Mouse (Mus musculus) effector memory CD4-positive, alpha-beta T cell, adult 5 months (primary cell): ENCODE data around the gene Plekhg4. TPM values are rescaled to one million over a fixed set of nuclear protein-coding genes. Genes with fewer than 3 reads are reported as not detected.

ENCODE experiments used
- polyA plus RNA-seq: library from polyadenylated mRNA; unstranded; fragments of 100-300 nt; shearing (Covaris generic); gene quantifications from one replicate; pipeline ENCODE4 v1.2.1, GENCODE M21; 2017

Plekhg4 gene
- not detected for polyA plus RNA-seq

GRCm38 (mm10) chr8:105373032-105373431 lies at the start of gene Plekhg4:
TSS of gene Plekhg4 (plus strand) at chr8:105373274.

GRCm38 (mm10) chr8:105326141-105326672 lies 46.9 kb upstream of the Plekhg4 start, which contains the start of the genes Lrrc29 and Tmem208:
TSS of gene Lrrc29 (minus strand) at chr8:105326278.
TSS of gene Tmem208 (plus strand) at chr8:105326354.

GRCm38 (mm10) chr8:105347428-105348221 lies 25.4 kb upstream of the Plekhg4 start, which contains the start of gene Fhod1:
TSS of gene Fhod1 (minus strand) at chr8:105347953.

GRCm38 (mm10) chr8:105348450-105349095 lies 24.5 kb upstream of the Plekhg4 start, which contains the start of gene Slc9a5:
TSS of gene Slc9a5 (plus strand) at chr8:105348843.

GRCm38 (mm10) chr8:105413391-105413790 lies 40.3 kb downstream of the Plekhg4 start, which contains the start of the genes Kctd19 and Lrrc36:
TSS of gene Kctd19 (minus strand) at chr8:105413502.
TSS of gene Lrrc36 (plus strand) at chr8:105413571.

Other genes with a start within 250 kb of the Plekhg4 start
- not detected for gene Ces4a, start 241.5 kb upstream of the Plekhg4 start, polyA plus RNA-seq
- 91.0 TPM for gene Cbfb, start 202.6 kb upstream of the Plekhg4 start, polyA plus RNA-seq
- 19.4 TPM for gene D230025D16Rik, start 148.1 kb upstream of the Plekhg4 start, polyA plus RNA-seq
- gene B3gnt9, start 118.1 kb upstream of the Plekhg4 start, polyA plus RNA-seq = 0.67 TPM
- 46.7 TPM for gene Tradd, start 108.7 kb upstream of the Plekhg4 start, polyA plus RNA-seq
- gene Fbxl8, start 108.6 kb upstream of the Plekhg4 start, polyA plus RNA-seq = 9.4 TPM
- gene Hsf4, start 103.5 kb upstream of the Plekhg4 start, polyA plus RNA-seq = 2.4 TPM
- gene Nol3, start 97.1 kb upstream of the Plekhg4 start, polyA plus RNA-seq = not detected
- gene 4931428F04Rik, start 83.4 kb upstream of the Plekhg4 start, polyA plus RNA-seq = 2.6 TPM
- gene Exoc3l, start 77.2 kb upstream of the Plekhg4 start, polyA plus RNA-seq = 1.3 TPM
- gene E2f4, start 75.6 kb upstream of the Plekhg4 start, polyA plus RNA-seq = 134 TPM
- gene Elmo3, start 67.7 kb upstream of the Plekhg4 start, polyA plus RNA-seq = 5.1 TPM
- gene Lrrc29, start 47.0 kb upstream of the Plekhg4 start, polyA plus RNA-seq = 1.1 TPM
- gene Tmem208, start 46.9 kb upstream of the Plekhg4 start, polyA plus RNA-seq = 54.6 TPM
- 0.79 TPM for gene Fhod1, start 25.3 kb upstream of the Plekhg4 start, polyA plus RNA-seq
- gene Slc9a5, start 24.4 kb upstream of the Plekhg4 start, polyA plus RNA-seq = 0.12 TPM
- not detected for gene Kctd19, start 40.2 kb downstream of the Plekhg4 start, polyA plus RNA-seq
- gene Lrrc36, start 40.3 kb downstream of the Plekhg4 start, polyA plus RNA-seq = not detected
- 1.8 TPM for gene Tppp3, start 98.3 kb downstream of the Plekhg4 start, polyA plus RNA-seq
- gene Zdhhc1, start 123.6 kb downstream of the Plekhg4 start, polyA plus RNA-seq = 9.3 TPM
- gene Hsd11b2, start 145.5 kb downstream of the Plekhg4 start, polyA plus RNA-seq = 0.74 TPM
- gene Atp6v0d1, start 192.8 kb downstream of the Plekhg4 start, polyA plus RNA-seq = 68.6 TPM
- 11.9 TPM for gene Ripor1, start 232.0 kb downstream of the Plekhg4 start, polyA plus RNA-seq